Mouse (Mus musculus): ENCODE results near the gene C1qtnf5.

- TF ChIP-seq GATA1 (IDR thresholded peaks at IDR 0.05; ENCODE audit: low read length) (no peak), TAL1 (IDR thresholded peaks at IDR 0.05; ENCODE audit: low read length) (no peak)
Measured at GRCm38 (mm10) chr9:44129633-44130032, 22.6 kb downstream of the C1qtnf5 start.
